9 mouse cellular contexts compared by ENCODE assay signal in genomic region chr9:60088101-60088500, GRCm38 (mm10).
DNase-seq lines count a peak whose midpoint lies in the region; ATAC-seq and TF ChIP-seq lines count a peak whose summit lies in the region.
"Had no signal": no experiment of that assay in that cellular context is flagged by ENCODE, and none has a peak within 500 bp of the region (broad histone marks: within the 10 kb centered on the region; RNA-seq: fewer than 3 reads in every experiment).

No protein-coding gene starts in this region.

- peak in 1 of 2 experiments; percentile 3 for DNase-seq in cerebellum, adult 2 months
- DNase-seq in liver, adult 2 months (ENCODE audit: extremely low read depth, low read depth, low spot score), result no peak
- peak; percentile 8 for DNase-seq in large intestine, adult 2 months (ENCODE audit: low read depth, low spot score)
- DNase-seq in spleen, postnatal 14 days (ENCODE audit: low spot score in 2 of 2), result no peak
- DNase-seq in layer of hippocampus, adult 9-11 months, result no peak

- ATAC-seq in cerebellum, adult (ENCODE audit: insufficient number of reproducible peaks, low FRiP score, low TSS enrichment), result no peak
- no peak for ATAC-seq in liver, embryonic 12.5 days

- no peak overlapping the region for H3K27ac ChIP-seq in cerebellum, adult 2 months (ENCODE audit: insufficient read depth, low read length)
- no peak overlapping the region for H3K27ac ChIP-seq in liver, adult 2 months (replicated peaks; ENCODE audit: insufficient read depth, low read depth, low read length)
- no peak overlapping the region for H3K27ac ChIP-seq in liver, embryonic 12.5 days
- no peak overlapping the region for H3K27ac ChIP-seq in bone marrow, adult 2 months (ENCODE audit: control insufficient read depth, insufficient read depth, low read depth, low read length, poor library complexity)
- H3K27ac ChIP-seq: heart, embryonic 13.5 days had no signal

- no peak overlapping the region for H3K4me2 ChIP-seq in liver, embryonic 12.5 days
- H3K4me2 ChIP-seq: heart, embryonic 13.5 days had no signal

- H3K4me1 ChIP-seq in cerebellum, adult 2 months (ENCODE audit: control insufficient read depth, insufficient read depth, low read length), result no peaks in the 10 kb centered on the region
- no peaks in the 10 kb centered on the region for H3K4me1 ChIP-seq in liver, adult 2 months (ENCODE audit: control insufficient read depth, insufficient read depth, low read length)
- H3K4me1 ChIP-seq in liver, embryonic 12.5 days, result no peaks in the 10 kb centered on the region
- H3K4me1 ChIP-seq in bone marrow, adult 2 months (ENCODE audit: control insufficient read depth, insufficient read depth, low read length), result no peaks in the 10 kb centered on the region

- TF ChIP-seq CTCF in cerebellum, adult 2 months (IDR thresholded peaks at IDR 0.05; ENCODE audit: borderline replicate concordance, insufficient read depth, low read depth, low read length), result peak; percentile 37; the same call in 1 of the 2 replicates
- peak; percentile 72 for TF ChIP-seq CTCF in liver, adult 2 months (IDR thresholded peaks at IDR 0.05; ENCODE audit: low read depth, low read length)
- TF ChIP-seq CTCF in bone marrow, adult 2 months (IDR thresholded peaks at IDR 0.05; ENCODE audit: control insufficient read depth, insufficient read depth, low read length), result peak; percentile 63

- no peaks in the 10 kb centered on the region for H3K9me3 ChIP-seq in liver, embryonic 12.5 days (replicated peaks)
- H3K9me3 ChIP-seq: heart, embryonic 13.5 days had no signal

- no peaks in the 10 kb centered on the region for H3K27me3 ChIP-seq in cerebellum, adult 2 months (ENCODE audit: control insufficient read depth, insufficient read depth, low read length)
- H3K27me3 ChIP-seq in liver, adult 2 months (ENCODE audit: control insufficient read depth, insufficient read depth, low read length), result no peaks in the 10 kb centered on the region
- H3K27me3 ChIP-seq in liver, embryonic 12.5 days (replicated peaks), result no peaks in the 10 kb centered on the region
- H3K27me3 ChIP-seq: heart, embryonic 13.5 days had no signal

- no peak for TF ChIP-seq POLR2A in cerebellum, adult 2 months (IDR thresholded peaks at IDR 0.05; ENCODE audit: borderline replicate concordance, insufficient read depth, low read length)
- TF ChIP-seq POLR2A in liver, adult 2 months (IDR thresholded peaks at IDR 0.05; ENCODE audit: extremely low read depth, insufficient read depth, low read length), result no peak
- no peak for TF ChIP-seq POLR2A in bone marrow, adult 2 months (IDR thresholded peaks at IDR 0.05; ENCODE audit: borderline replicate concordance, control insufficient read depth, low read depth, low read length)

- H3K4me3 ChIP-seq in cerebellum, adult 2 months (replicated peaks; ENCODE audit: insufficient read depth, low read depth, low read length), result no peak overlapping the region
- no peak overlapping the region for H3K4me3 ChIP-seq in liver, adult 2 months (ENCODE audit: insufficient read depth, low read depth, low read length)
- no peak overlapping the region for H3K4me3 ChIP-seq in liver, embryonic 12.5 days
- H3K4me3 ChIP-seq in bone marrow, adult 2 months (replicated peaks; ENCODE audit: control insufficient read depth, low read depth, low read length), result no peak overlapping the region
- H3K4me3 ChIP-seq: heart, embryonic 13.5 days had no signal

- 60% methylated on average over 5 of the region's 5 CpGs for WGBS in cerebellum, adult 2 months
- 44% methylated on average over 5 of the region's 5 CpGs for WGBS in liver, adult 2 months
- 35% methylated on average over 5 of the region's 5 CpGs for WGBS in liver, embryonic 12.5 days (ENCODE audit: insufficient replicate concordance)
- WGBS in bone marrow, adult 2 months, result 49% methylated on average over 5 of the region's 5 CpGs
- WGBS in large intestine, adult 2 months, result 56% methylated on average over 5 of the region's 5 CpGs

- H3K36me3 ChIP-seq in liver, adult 2 months (ENCODE audit: control insufficient read depth, insufficient read depth, low read length), result no peaks in the 10 kb centered on the region
- no peaks in the 10 kb centered on the region for H3K36me3 ChIP-seq in liver, embryonic 12.5 days
- H3K36me3 ChIP-seq: heart, embryonic 13.5 days had no signal

- H3K9ac ChIP-seq in liver, adult 2 months (ENCODE audit: low read depth, low read length), result no peak overlapping the region
- no peak overlapping the region for H3K9ac ChIP-seq in liver, embryonic 12.5 days
- H3K9ac ChIP-seq: heart, embryonic 13.5 days had no signal

- H3K79me2 ChIP-seq in liver, adult 2 months (ENCODE audit: control insufficient read depth, insufficient read depth, low read length), result no peaks in the 10 kb centered on the region
